Mouse (Mus musculus) Muller cell, postnatal 12 days (primary cell): Measurements from ENCODE around the gene Ctc1.

Source experiments
- DNase-seq: peaks from one replicate; pipeline ENCODE4 v3.0.0-alpha.2; 2015; ENCODE audit errors: inconsistent ontology term

Gene Ctc1

DNA sequence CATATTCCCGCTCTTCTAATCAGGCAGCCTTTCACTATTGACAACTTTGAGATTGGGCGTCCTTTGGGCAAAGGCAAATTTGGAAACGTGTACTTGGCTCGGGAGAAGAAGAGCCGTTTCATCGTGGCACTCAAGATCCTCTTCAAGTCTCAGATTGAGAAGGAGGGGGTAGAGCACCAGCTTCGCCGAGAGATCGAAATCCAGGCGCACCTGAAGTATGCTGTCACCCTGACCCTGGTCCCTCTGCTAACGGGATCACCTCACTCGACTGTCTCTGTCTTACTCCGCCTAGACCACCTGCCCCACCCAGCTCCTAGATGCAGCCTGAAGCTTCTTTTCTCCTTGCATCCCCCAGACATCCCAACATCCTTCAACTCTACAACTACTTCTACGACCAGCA, 32.4 kb downstream of the Ctc1 start:
- no peak for DNase-seq

GRCm38 (mm10) chr11:69050748-69051147, 35.0 kb downstream of the Ctc1 start:
- no peak for DNase-seq

DNA sequence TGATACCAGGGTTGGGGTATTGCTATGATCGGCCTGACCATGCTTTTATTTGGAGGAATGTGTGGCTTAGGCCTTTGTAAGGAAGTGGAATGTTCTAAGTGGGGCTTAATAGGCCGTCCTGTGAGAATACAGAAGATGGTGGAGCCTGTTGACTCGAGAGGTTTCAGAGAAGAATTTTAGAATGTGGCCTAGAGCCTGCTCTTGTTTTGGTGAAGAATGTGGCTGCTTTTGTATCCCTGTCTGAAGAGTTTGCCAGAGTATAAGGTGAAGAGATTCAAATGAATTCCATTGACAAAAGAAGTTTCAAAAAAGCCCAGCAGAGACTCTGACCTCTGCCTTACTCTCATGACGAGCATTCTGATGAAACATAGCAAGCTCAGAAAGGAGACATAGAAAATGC, 36.1 kb downstream of the Ctc1 start:
- DNase-seq, result peak; percentile 68

- DNase-seq, result no peak
Measured at GRCm38 (mm10) chr11:69052824-69053421, 37.2 kb downstream of the Ctc1 start.

DNA sequence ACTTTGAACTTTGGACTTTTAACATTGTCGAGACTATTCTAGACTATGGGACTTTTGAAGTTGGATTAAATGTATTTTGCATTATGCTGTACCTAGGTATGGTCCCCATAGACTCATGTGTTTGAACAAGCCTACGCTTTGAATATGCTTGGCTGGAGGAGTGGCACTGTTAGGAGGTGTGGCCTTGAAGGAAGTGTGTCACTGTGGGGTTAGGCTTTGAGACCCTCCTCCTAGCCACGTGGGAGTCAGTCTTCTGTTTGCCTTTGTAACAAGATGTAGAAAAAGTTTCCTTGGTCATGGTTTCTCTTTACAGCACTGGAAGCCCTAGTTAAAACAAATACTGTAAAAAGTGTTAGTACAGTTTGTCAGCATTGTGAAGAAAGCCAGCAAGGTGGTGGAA, 38.1 kb downstream of the Ctc1 start:
- no peak for DNase-seq

GRCm38 (mm10) chr11:69058265-69058664, 42.6 kb downstream of the Ctc1 start:
- DNase-seq, result no peak

DNA sequence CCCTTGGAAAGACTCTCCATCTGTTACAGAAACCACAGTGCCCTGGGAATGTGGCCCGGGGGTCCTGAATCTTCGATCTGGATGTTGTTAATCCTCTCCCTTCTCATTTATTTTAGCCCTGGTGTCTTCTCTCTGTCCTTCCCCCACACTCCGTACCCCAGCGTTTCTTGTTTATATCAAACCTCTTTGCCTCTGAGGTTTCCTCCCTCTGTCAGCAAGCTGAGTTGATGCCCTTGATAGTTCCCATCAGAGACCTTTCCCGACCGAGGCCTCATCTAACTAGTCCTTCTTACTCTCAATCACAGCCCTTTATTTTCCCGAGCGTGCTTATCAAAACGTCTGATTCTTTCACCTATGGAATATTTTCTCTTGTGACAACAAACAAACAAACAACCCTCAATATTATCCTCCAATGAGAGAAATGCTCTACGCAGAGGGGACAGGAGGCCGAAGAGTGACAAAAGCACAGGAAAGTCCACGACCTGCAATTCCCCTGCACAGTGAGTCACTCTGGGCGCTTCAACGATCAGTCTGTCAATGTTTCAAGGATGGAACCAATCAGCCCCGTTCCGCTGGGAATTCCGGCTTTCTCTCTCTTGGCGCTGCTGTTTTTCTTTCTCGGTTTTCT, 43.1 kb downstream of the Ctc1 start:
- DNase-seq, result peak; percentile 4

DNA sequence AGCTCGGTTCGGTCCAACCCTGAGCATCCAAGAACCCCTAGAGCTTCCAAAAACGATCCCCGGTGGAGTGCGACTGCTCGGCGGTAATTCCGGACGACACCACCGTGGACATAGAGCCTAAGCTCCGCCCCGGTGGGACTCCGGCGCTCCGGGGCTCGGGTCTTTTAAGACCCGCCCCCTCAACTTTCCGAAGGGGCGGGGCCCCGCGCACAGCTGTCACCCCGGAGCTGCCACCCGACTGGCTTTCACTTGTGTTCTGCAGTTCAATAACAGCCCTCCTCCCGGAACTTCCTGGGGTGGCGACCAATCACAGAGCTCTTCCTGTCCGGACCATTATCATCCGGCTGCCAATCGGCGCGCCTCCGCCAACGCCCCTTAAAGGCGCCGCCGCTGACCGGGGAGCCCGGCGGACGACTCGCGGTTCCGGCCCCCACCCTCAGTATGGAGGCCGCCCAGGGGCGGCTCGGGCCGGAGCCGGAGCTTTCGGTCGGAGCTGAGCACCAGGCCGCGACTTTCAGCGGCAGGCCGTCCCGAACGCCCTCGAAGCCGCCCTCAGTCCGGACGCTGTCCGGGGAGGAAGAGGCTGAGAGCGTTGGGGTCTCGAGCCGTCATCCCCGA, 43.8 kb downstream of the Ctc1 start, which contains the start of gene Borcs6:
Borcs6 (plus strand) TSS at position 361 of the 618 bp plus-strand sequence.
- peak; percentile 99 for DNase-seq

- no peak for DNase-seq
Measured at GRCm38 (mm10) chr11:69059975-69060411, 44.3 kb downstream of the Ctc1 start.

- peak; percentile 51 for DNase-seq
Measured at GRCm38 (mm10) chr11:69060448-69061254, 44.9 kb downstream of the Ctc1 start.

DNA sequence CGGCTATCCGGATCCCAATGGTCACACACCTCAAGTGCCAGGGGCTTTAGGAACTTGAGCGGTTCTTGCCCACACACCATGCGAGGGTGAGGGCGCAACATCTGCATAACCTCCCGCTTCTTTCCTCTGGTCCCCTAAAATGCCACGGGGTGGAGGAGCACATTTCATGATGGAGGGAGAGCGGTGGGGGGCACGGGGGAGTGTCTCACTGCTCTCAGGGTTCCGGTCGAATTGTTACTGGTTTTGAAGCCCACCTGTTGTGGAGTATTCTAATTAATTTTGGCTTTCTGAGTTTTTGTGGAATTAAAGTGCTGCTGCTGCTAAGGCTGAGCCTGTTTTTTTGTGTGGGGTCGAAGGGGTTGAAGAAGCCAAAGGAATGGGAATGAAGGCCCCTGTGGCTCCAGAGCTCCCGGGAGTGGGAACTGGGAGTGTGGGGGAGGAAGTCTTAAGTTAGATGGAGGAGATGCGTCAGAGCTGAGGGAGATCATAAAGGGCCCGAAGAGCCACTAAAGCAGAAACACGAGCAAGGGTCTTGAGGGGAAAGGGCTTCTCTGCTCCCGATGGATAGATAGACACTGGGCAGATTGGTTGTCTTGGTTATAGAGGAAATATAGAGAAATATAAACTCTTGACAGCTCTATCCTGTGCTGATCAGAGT, 45.7 kb downstream of the Ctc1 start:
- no peak for DNase-seq

DNA sequence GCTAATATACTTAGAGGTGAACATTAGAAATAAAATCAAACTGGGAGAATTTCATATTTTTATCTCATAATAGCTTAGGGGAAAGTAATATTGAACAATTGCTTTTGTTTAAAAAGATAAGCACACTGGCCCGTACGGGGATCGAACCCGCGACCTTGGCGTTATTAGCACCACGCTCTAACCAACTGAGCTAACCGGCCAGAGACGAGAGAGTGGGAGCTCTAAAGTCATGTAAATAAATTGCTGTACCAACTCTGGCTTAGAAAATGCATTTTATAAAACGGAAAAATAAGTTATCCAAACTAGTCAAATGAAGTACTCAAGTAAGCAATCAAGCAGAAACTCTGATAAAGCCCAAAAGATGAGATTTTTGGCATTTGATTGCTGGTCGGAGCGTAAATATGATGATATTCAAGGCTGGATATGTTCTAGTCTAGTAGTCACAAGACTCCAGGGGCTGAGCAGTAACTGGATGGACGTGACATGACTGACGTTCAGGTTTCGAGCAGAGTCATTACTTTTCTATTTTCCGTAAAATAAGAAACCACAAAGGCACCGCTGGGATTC, 46.6 kb downstream of the Ctc1 start:
- peak; percentile 70 for DNase-seq

DNA sequence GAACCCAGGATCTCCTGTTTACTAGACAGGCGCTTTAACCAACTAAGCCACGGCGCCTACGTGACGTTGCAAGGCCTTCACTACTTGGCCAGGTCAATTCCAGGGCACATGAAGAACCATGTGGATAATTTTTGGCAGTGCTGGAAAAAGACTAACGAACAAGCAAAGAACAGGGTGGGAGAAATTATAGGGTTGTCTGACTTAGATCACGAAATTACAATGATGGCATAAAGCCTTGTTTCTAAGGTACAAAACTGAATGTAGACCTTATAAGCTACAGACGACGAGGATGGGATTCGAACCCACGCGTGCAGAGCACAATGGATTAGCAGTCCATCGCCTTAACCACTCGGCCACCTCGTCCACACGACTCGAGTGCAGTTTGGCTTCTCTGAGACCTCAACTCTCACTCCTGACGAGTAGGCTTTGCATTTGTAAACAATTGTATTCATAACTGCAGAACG, 47.1 kb downstream of the Ctc1 start:
- DNase-seq, result peak; percentile 94

GRCm38 (mm10) chr11:69063413-69064201, 47.9 kb downstream of the Ctc1 start:
- peak; percentile 83 for DNase-seq

DNA sequence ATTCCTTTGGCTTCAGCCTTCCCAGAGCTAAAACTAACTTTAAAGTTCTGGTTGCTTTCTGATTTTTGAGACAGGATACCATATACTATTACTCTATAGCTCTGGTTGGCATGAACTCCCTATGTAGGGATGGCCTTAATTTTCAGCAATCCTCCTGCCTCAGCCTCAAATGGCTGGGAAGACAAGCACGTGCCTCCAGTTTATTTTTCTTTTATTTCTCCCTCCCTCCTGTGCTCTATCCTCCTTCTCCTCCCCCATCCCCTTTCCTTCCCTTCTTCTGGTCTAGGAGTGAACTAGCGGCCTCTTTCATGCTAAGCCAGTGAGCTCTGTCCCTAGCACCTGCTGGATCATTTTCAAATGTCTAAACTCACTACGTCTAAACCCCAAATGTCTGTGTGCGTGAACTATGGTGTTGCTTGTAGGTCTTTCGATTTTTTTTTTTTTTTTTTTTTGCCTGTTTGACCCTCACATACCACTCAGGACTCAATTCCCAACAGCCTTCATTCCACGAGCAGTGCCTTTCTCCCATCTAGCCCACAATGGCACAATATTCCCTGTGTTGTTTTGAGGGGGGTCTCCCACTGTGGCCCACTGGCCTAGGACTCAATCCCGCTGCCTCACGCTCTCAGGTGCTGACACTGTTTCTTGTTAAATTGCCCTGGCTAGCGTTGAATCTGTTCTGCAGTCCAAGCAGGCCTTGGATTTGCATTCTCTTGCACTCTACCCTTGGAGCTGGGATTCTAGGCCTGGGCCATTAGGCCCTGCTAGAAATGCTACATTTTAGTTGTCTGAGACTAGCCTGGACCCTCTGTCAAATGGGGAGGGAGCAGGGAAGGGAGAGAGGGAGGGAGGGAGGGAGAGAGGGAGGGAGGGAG, 48.8 kb downstream of the Ctc1 start:
- no peak for DNase-seq

- no peak for DNase-seq
Measured at GRCm38 (mm10) chr11:69065394-69065925, 49.7 kb downstream of the Ctc1 start.

DNA sequence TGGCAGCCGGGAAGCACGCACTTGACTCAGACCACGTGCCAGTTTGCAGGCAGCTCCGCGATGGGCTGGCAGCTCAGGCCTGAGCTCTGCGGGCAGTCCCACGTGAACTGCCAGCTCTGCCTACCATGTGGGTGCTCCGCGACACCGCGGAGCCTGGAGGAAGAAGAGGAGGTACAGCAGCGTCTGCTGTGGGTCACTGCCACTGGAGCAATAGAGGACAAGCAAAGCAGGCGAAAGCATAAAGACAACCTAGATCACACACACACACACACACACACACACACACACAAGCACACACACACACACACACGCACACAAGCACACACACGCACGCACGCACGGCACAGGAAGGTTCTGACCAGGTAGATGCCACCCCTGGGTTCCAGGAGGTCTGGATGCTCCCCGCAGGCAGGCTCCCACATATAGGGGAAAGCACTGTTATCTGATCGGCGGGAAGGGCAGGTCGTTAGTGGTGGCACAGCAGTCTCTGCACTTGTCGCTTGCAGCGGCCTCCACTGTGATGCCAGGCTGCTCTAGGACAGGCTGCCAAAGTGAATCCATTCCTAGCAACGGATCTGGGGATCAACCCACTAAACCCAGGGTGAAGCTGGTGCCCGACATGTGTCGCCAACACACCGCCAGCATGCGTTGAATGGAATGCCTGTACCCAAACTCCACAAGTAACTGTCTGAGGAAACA, 50.6 kb downstream of the Ctc1 start:
- DNase-seq, result no peak

- DNase-seq, result peak; percentile 88
Measured at GRCm38 (mm10) chr11:69066956-69067355, 51.2 kb downstream of the Ctc1 start.

DNA sequence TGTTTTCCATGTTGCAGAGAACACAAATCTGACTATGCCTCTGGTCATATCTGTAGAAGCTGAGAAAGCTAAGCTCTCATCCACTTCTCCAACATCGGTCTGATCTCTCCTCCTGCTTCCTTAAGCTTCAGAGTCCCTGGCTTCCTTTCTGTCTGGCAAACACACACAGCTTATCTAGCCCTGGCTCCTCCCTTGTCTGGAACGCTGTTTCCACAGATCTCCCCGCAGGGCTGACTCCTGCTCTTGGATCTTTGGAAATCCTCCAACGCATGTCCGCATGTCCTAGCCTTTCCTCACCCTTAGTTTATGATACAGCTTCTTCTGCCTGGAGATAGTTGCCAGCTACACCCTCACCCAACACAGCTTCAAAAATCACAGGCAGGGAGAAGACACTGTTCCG, 51.9 kb downstream of the Ctc1 start:
- no peak for DNase-seq
